Mouse (Mus musculus) midbrain, embryonic 15.5 days (tissue): ENCODE results near the gene Gm15155. TPM values are rescaled to one million over a fixed set of nuclear protein-coding genes. Genes with fewer than 3 reads are reported as not detected.

Experiments
- ATAC-seq: fragments of 200-750 bp; cut with Nextera tagmentation; replicated peaks from 2 replicates; pipeline ENCODE4 v1.8.0; 2017; ENCODE audit warnings: moderate TSS enrichment
- H3K27ac ChIP-seq: fragments of 300-500 bp; sonication (generic); 2 replicates; pipeline ENCODE4 v1.5.1; 2015; ENCODE audit warnings: mild to moderate bottlenecking, inconsistent platforms
- H3K27me3 ChIP-seq: fragments of 300-500 bp; sonication (generic); replicated peaks from 2 replicates; pipeline ENCODE4 v1.6.1; 2015; ENCODE audit warnings: inconsistent platforms
- H3K36me3 ChIP-seq: fragments of 300-500 bp; sonication (generic); replicated peaks from 2 replicates; pipeline ENCODE4 v1.6.1; 2015; ENCODE audit warnings: inconsistent platforms
- H3K4me1 ChIP-seq: fragments of 300-500 bp; sonication (generic); 2 replicates; pipeline ENCODE4 v1.6.1; 2015; ENCODE audit warnings: inconsistent platforms
- H3K4me2 ChIP-seq: fragments of 300-500 bp; sonication (generic); 2 replicates; pipeline ENCODE4 v1.6.1; 2015; ENCODE audit warnings: inconsistent platforms, mild to moderate bottlenecking, moderate library complexity
- H3K4me3 ChIP-seq: fragments of 300-500 bp; sonication (generic); 2 replicates; pipeline ENCODE4 v1.5.1; 2015; ENCODE audit warnings: mild to moderate bottlenecking, inconsistent platforms
- H3K9ac ChIP-seq: fragments of 300-500 bp; sonication (generic); 2 replicates; pipeline ENCODE4 v1.6.1; 2015; ENCODE audit warnings: mild to moderate bottlenecking, inconsistent platforms
- H3K9me3 ChIP-seq: fragments of 300-500 bp; sonication (generic); 2 replicates; pipeline ENCODE4 v1.6.1; 2016; ENCODE audit warnings: inconsistent platforms
- WGBS: fragments of 180-500 bp; shearing (Covaris S2); methylation state at CpG from one replicate; pipeline ENCODE4 v1.1.7; 2015; ENCODE audit warnings: mixed read lengths; 5-methylcytosine and 5-hydroxymethylcytosine counted together
- polyA plus RNA-seq: library from polyadenylated mRNA; unstranded; fragments of >200 nt; fragmentation: Nextera tagmentation; extraction: Ambion mirVana; gene quantifications from 2 replicates; pipeline ENCODE4 v1.2.1, GENCODE M21; 2015

Gm15155 gene
- polyA plus RNA-seq, result 0.57 TPM in 1 of 2 replicates, not detected in the other

DNA sequence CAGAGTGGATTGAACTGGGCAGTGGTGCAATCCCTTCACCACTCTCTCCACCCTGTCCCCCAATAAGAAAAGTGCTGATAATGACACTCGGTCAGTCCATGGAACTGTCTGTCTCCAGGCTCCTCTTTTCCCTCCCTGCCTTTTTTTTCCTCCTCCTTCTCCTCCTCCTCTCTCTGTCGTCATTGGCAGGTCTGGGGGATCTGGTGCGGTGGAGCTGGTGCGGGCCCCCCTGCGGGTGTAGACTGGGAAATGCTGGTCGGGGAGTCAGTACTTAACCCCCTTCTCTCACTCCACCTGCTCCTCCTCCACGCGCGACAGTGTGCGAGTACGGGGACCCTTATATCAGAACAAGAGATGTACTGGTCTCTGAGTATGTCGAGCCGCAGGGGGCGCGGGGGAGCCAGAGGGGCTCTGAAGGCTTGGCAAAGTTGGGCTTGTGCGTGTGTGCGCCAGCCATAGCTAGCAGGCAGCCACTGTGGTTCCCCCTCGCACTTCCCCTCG is at the start of gene Gm15155:
TSS of gene Gm15155 (plus strand) at position 401 of the 501 bp plus-strand sequence.
- peak within 1 kb of the TSS; percentile 79 for H3K27ac ChIP-seq
- 35% methylated on average over 19 of the region's 19 CpGs for WGBS
- peak within 1 kb of the TSS; percentile 56 for H3K4me3 ChIP-seq
- H3K27me3 ChIP-seq, result no peaks in the 10 kb centered on the region
- H3K9ac ChIP-seq, result peak within 1 kb of the TSS; percentile 48
- ATAC-seq, result peak; percentile 50
- H3K4me1 ChIP-seq, result 0 out of 2 replicates have a peak, but pooled peaks cover 4% of the 10 kb centered on the region
- peak within 1 kb of the TSS; percentile 71 for H3K4me2 ChIP-seq
- H3K9me3 ChIP-seq, result no peaks in the 10 kb centered on the region
- H3K36me3 ChIP-seq, result no peaks in the 10 kb centered on the region

DNA sequence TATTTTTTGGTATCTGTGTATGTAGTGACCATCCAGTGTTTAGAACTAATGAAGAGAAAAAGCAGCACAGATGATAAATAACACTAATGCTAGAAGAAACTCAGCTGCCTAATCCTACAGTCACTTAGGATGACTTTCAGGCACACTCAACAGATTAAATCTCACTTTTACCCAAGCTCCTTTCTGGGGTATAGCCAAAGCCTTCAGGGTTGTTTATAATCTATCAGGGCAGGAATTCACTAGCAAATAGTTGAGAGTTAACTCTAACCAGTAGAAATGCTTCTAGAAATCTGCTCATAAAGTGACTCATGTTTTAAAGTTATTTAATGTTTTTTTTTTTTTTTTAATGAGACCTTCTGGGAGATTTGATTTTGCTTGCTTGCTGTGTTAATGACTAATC is 44.8 kb upstream of the Gm15155 start:
- H3K36me3 ChIP-seq, result no peaks in the 10 kb centered on the region
- no peak overlapping the region for H3K9ac ChIP-seq
- no peak overlapping the region for H3K4me3 ChIP-seq
- no peak overlapping the region for H3K27ac ChIP-seq
- H3K4me2 ChIP-seq, result no peak overlapping the region
- H3K27me3 ChIP-seq, result no peaks in the 10 kb centered on the region
- no peaks in the 10 kb centered on the region for H3K9me3 ChIP-seq
- ATAC-seq, result no peak
- no peaks in the 10 kb centered on the region for H3K4me1 ChIP-seq

DNA sequence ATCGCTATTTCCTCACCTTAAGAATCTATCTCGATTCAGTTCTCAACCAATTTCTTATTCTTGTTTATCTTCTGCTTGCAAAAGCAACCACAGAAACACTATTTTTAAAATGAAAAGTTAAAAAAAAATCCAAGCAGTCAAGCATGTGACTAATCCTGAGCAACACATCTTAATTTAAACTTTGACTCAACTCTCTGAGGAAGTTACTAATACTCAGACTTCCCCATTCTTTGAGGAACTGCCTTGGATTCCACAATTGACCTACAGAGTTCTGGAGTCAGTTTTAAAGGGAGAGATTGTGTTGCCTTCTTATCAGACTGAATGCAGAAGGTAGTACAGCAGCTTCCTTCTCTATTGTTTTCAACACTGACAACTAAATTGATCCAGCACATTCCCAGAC is 40.0 kb upstream of the Gm15155 start:
- H3K4me1 ChIP-seq, result no peaks in the 10 kb centered on the region
- H3K27ac ChIP-seq, result no peak overlapping the region
- H3K27me3 ChIP-seq, result no peaks in the 10 kb centered on the region
- no peak overlapping the region for H3K4me3 ChIP-seq
- WGBS, result 80% methylated on average over 2 of the region's 2 CpGs
- H3K4me2 ChIP-seq, result no peak overlapping the region
- ATAC-seq, result no peak
- no peaks in the 10 kb centered on the region for H3K9me3 ChIP-seq
- no peaks in the 10 kb centered on the region for H3K36me3 ChIP-seq
- no peak overlapping the region for H3K9ac ChIP-seq

DNA sequence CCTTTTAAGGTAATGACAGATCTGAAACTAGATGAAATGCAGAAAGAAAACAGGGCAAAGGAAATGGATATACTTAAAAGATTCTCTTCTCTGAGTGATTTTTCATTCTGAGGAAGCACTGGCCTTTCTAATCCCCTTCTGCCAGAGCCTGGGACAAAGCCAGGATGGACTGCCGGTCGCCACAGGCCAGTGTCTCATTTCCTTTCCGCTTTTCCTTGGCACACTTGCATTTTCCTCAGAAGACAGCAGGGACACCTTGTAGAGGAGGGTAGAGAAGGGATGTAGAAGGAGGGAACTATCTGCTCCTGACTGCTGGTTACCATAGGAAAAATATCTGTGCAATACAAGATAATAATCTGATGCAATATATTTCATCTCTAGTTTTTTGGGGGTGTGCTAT is 33.1 kb upstream of the Gm15155 start:
- WGBS, result 81% methylated on average over 3 of the region's 3 CpGs
- ATAC-seq, result no peak
- no peaks in the 10 kb centered on the region for H3K27me3 ChIP-seq
- no peak overlapping the region for H3K27ac ChIP-seq
- no peaks in the 10 kb centered on the region for H3K4me1 ChIP-seq
- no peak overlapping the region for H3K4me3 ChIP-seq
- no peak overlapping the region for H3K4me2 ChIP-seq
- no peak overlapping the region for H3K9ac ChIP-seq
- no peaks in the 10 kb centered on the region for H3K9me3 ChIP-seq
- no peaks in the 10 kb centered on the region for H3K36me3 ChIP-seq

DNA sequence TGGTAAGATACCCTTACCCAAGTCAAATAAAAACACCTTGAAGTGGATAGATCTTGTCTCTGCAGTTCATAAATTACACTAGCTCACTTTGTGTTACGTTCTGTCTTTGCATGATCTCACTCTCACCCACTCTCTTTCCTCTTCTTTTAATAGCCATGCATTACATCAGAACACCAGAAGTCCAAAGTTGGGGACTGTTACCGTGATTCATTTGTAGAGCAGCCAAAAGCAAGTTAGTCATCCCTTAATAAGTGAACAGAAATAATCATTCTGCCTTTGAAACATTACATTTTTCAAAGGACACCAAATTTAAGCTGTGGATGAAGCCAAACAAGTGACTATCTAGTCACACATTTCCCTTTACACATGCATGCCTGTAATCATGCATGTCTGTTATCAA is 32.1 kb upstream of the Gm15155 start:
- Histone ChIP-seq H3K27me3 (no peaks in the 10 kb centered on the region), H3K36me3 (no peaks in the 10 kb centered on the region), H3K9me3 (no peaks in the 10 kb centered on the region), H3K4me3 (no peak overlapping the region), H3K4me1 (no peaks in the 10 kb centered on the region), H3K9ac (no peak overlapping the region), H3K4me2 (no peak overlapping the region), H3K27ac (no peak overlapping the region)
- ATAC-seq, result no peak
- 81% methylated on average over 2 of the region's 2 CpGs for WGBS

- H3K36me3 ChIP-seq, result no peaks in the 10 kb centered on the region
- 21% methylated on average over 1 of the region's 1 CpGs for WGBS
- no peaks in the 10 kb centered on the region for H3K4me1 ChIP-seq
- no peaks in the 10 kb centered on the region for H3K9me3 ChIP-seq
- H3K9ac ChIP-seq, result no peak overlapping the region
- ATAC-seq, result no peak
- no peak overlapping the region for H3K4me3 ChIP-seq
- H3K27me3 ChIP-seq, result no peaks in the 10 kb centered on the region
- no peak overlapping the region for H3K4me2 ChIP-seq
- H3K27ac ChIP-seq, result no peak overlapping the region
Observed at GRCm38 (mm10) chrX:155594685-155595084, 29.9 kb upstream of the Gm15155 start.

DNA sequence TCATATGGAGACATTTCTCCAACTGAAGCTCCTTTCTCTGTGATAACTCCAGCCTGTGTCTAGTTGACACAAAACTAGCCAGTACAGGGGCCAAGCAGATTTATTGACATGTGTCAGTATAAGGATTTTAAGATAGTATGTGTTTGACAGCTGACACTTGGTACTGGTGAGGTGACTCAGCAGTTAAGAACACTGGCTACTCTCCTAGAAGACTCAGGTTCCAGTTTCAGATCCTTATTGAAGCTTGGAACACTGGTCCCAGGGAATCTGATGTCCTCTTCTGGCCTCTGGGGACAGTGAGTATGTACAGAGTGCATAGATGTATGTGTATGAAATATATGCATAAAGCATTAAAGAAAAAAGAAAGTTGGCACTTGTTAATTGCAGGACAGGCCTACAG is 28.2 kb upstream of the Gm15155 start:
- H3K9ac ChIP-seq, result no peak overlapping the region
- no peaks in the 10 kb centered on the region for H3K9me3 ChIP-seq
- H3K27ac ChIP-seq, result no peak overlapping the region
- no peak for ATAC-seq
- H3K4me1 ChIP-seq, result no peaks in the 10 kb centered on the region
- H3K36me3 ChIP-seq, result no peaks in the 10 kb centered on the region
- H3K4me2 ChIP-seq, result no peak overlapping the region
- no peaks in the 10 kb centered on the region for H3K27me3 ChIP-seq
- no peak overlapping the region for H3K4me3 ChIP-seq

DNA sequence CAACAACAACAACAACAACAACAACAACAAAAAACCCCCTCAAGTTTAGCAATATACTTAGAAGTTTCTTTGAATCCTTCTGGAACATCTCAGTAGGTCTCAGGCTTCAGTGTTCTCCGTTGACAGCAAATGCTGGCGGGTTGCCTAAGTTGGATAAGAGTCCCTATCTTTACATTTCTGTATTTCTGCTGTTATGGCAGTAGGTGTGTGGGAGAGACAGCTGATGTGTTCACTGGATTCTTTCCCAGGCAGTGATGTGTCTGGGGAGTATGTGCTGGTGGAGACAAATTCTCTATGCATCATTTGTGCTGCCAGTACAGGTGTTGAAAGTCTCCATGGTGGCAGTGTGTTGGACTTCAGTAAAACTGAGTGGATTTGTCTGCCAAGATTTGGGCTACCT is 23.3 kb upstream of the Gm15155 start:
- Histone ChIP-seq H3K36me3 (no peaks in the 10 kb centered on the region), H3K27ac (no peak overlapping the region), H3K9me3 (no peaks in the 10 kb centered on the region), H3K4me1 (no peaks in the 10 kb centered on the region), H3K9ac (no peak overlapping the region), H3K27me3 (no peaks in the 10 kb centered on the region), H3K4me2 (no peak overlapping the region), H3K4me3 (no peak overlapping the region)
- 91% methylated on average over 2 of the region's 2 CpGs for WGBS
- ATAC-seq, result no peak

GRCm38 (mm10) chrX:155622527-155622926 is 2.0 kb upstream of the Gm15155 start:
- Histone ChIP-seq H3K27ac (peak overlapping the region; percentile 79), H3K9me3 (no peaks in the 10 kb centered on the region), H3K36me3 (no peaks in the 10 kb centered on the region), H3K4me3 (peak overlapping the region; percentile 56), H3K27me3 (no peaks in the 10 kb centered on the region), H3K9ac (peak overlapping the region; percentile 48), H3K4me1 (0 out of 2 replicates have a peak, but pooled peaks cover 4% of the 10 kb centered on the region), H3K4me2 (peak overlapping the region; percentile 71)
- 28% methylated on average over 24 of the region's 24 CpGs for WGBS
- peak; percentile 27 for ATAC-seq

GRCm38 (mm10) chrX:155622961-155623599 is 1.5 kb upstream of the Gm15155 start:
- Histone ChIP-seq H3K4me1 (0 out of 2 replicates have a peak, but pooled peaks cover 4% of the 10 kb centered on the region), H3K9ac (peak overlapping the region; percentile 48), H3K27ac (peak overlapping the region; percentile 79), H3K4me2 (peak overlapping the region; percentile 71), H3K36me3 (no peaks in the 10 kb centered on the region), H3K9me3 (no peaks in the 10 kb centered on the region), H3K4me3 (peak overlapping the region; percentile 56), H3K27me3 (no peaks in the 10 kb centered on the region)
- 21% methylated on average over 50 of the region's 69 CpGs for WGBS
- peak; percentile 79 for ATAC-seq

DNA sequence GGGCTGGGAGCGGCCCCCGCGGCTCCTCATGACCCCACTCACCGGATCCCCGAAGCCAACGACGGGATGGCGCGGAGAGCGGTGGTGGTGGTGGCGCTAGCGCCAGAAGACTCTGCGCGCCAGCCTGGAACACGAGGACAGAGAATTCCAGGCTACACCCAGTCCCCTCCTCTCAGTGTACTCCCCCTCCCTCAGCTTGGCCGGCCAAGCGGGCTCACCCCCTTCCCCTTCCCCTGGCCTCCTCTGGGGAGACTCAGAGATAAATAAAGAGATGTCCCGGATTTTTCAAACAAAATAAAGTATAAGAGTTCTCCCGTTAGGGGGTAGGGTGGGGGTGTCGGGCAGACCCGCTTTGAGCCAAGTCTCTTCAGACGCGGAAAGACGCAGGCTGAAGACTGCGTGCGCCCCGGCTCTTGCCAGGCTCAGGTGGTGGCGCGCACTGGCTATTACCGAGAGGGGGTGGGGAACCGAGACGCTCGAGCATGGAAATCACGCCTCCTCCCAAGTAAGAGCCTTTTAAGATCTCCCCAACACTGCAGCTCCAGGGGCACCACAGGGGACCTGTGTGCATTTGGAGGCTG is 750 bp upstream of the Gm15155 start, which contains the start of gene Ptchd1:
TSS of gene Ptchd1 (minus strand) at position 114 of the 581 bp plus-strand sequence.
- Histone ChIP-seq H3K4me2 (peak within 1 kb of the TSS; percentile 71), H3K36me3 (no peaks in the 10 kb centered on the region), H3K9me3 (no peaks in the 10 kb centered on the region), H3K4me3 (peak within 1 kb of the TSS; percentile 56), H3K9ac (peak within 1 kb of the TSS; percentile 48), H3K27ac (peak within 1 kb of the TSS; percentile 79), H3K27me3 (no peaks in the 10 kb centered on the region), H3K4me1 (0 out of 2 replicates have a peak, but pooled peaks cover 4% of the 10 kb centered on the region)
- ATAC-seq, result peak; percentile 85
- 22% methylated on average over 34 of the region's 34 CpGs for WGBS

DNA sequence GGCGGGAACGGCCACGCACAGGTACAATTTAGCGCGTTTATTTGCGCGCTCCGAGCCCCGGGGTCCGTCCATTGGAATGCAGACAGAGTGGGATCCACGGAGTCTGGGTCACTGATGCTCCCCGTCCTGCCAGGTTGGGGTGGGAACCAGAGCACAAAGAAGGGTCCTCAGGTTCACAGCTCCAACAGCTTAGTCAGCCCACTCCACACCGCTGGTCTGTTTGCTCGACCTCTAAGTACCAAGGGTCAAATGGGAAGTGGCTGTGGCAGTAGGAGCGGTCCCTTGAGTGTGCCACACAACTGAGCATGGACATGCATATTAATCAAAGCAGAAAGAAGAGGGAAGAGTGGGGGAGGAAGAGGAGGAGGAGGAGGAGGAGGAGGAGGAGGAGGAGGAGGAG is 354 bp downstream of the Gm15155 start:
- ATAC-seq, result peak; percentile 16
- WGBS, result 17% methylated on average over 15 of the region's 15 CpGs
- Histone ChIP-seq H3K27ac (0 out of 2 replicates have a peak overlapping the region, but pooled peaks have one; percentile 79), H3K36me3 (no peaks in the 10 kb centered on the region), H3K9ac (0 out of 2 replicates have a peak overlapping the region, but pooled peaks have one; percentile 48), H3K27me3 (no peaks in the 10 kb centered on the region), H3K4me3 (peak overlapping the region; percentile 56), H3K4me2 (peak overlapping the region; percentile 71), H3K9me3 (no peaks in the 10 kb centered on the region), H3K4me1 (0 out of 2 replicates have a peak, but pooled peaks cover 4% of the 10 kb centered on the region)
